Mouse (Mus musculus) layer of hippocampus, adult 18-20 months (tissue): ENCODE results near the gene Pwp1. TPM values are rescaled to one million over a fixed set of nuclear protein-coding genes. Genes with fewer than 3 reads are reported as not detected.

Experiments
- total RNA-seq, 2 experiments: library from RNA; stranded (reverse); gene quantifications; 2 replicates each; pipeline ENCODE4 v1.2.3; 2021

Gene Pwp1
- total RNA-seq, 2 experiments from 2014 or later: 20.7 to 21.0 TPM

Other genes starting within 250 kb of the Pwp1 start
- gene Prdm4, start 87.6 kb downstream of the Pwp1 start, total RNA-seq: 10 to 100 TPM; 27.1 to 28.0 TPM
- gene Ascl4, start 98.2 kb downstream of the Pwp1 start, total RNA-seq: under 1 TPM; 0.58 to 0.89 TPM
- gene Rtcb, start 128.3 kb downstream of the Pwp1 start, total RNA-seq: 100 to 1,000 TPM; 120 to 123 TPM
- not detected for gene Bpifc, start 182.4 kb downstream of the Pwp1 start, total RNA-seq
- 10 to 100 TPM; 30.4 to 31.1 TPM for gene Fbxo7, start 192.5 kb downstream of the Pwp1 start, total RNA-seq